Mouse (Mus musculus): ENCODE measurements around the gene Shisa4.

The Shisa4 gene

DNA sequence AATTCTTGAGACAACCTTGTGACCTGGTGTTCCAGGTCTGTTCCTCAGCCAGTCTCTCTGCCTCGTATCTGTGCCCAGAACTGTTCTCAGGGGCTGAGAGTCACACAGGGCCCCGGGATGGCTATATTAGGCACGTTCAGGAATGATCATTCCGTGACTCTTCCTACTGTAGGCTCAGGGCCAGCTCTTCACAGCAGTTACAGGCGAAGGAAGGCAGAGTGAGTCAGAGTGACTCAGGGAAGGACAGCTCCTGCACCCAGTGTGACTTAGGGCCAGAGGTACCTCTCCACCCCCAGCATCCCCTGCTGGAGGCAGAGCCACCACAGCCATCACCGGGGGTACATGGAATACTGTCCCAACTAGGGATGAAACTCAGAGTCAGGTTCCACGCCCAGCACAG lies 8.0 kb downstream of the Shisa4 start:
- DNase-seq (ENCODE audit: low read depth in 1 of 2, low spot score in 2 of 2), result no peak

DNA sequence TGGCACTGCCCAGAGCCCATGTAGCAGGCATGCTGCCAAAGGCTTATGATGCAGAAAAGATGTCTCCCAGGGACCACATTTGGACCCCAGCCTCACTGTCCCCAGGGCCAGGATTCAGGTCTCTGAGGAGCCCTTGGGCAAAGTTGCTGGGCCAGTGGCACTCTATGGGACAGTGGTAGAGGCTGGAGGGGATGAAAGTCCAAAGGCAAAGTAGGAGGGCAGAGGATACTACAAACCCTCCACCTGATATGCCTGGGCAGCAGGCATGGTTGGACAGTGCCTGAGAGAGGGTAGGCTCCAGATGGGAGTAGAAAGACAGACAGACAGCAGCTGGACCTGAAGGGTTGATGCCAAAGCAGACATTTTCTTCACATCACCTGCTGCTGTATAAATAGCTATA lies 8.7 kb downstream of the Shisa4 start:
- DNase-seq (ENCODE audit: low read depth in 1 of 2, low spot score in 2 of 2), result no peak

DNA sequence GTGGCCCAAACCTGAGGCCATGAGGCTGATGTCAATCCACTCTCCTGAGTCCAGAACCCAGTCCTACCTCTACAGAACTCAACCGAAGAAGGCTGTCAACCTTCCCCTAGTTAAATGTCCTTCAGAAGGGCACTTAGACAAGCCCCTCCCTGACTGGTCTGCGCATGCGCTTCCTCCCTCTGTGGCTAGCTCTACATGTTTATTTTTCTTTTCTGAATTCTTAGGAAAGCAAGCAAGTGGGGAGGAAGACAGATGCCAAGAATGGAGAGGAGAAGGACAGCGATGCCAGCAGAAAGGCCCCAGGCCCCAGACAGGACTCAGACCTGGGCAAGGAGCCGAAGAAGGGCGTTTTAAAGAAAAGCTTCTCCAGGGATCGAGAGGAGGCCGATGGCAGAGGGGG lies 11.6 kb downstream of the Shisa4 start:
- no peak for DNase-seq (ENCODE audit: low read depth in 1 of 2, low spot score in 2 of 2)

DNA sequence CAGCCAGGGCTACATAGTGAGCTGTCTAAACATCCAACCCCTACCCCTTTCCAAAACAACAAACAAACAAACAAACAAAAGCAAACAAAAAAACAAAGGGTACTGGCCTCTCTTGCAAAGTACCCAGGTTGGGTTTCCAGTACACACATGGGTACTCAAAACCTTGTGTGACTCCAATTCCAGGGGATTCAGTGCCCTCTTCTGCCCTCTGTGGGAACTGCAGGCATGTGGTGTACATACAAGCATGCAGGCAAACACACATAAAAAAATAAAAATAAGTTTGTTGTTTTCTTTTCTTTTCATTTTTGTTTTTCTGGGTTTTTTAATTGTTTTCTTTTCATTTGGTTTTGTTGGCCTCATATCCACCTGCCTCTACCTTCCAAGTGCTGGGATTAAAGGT lies 12.9 kb downstream of the Shisa4 start:
- DNase-seq (ENCODE audit: low read depth in 1 of 2, low spot score in 2 of 2), result no peak

DNA sequence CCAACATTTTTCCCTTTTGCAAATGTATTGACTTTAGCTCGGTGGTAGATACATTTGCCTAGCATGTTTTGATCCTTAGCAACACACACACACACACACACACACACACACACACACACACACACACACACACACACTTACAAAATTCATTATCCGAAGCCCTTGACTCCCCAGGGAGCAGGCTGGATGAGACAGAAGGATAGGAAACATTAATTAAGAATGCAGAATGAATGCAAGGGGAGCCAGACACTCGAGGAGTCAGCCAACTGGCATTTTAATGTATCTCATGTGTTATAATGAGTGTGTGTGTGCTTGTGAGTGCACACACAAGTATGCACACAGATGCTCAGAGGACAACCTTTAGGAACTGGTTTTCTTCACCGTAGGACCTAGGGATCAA lies 13.5 kb downstream of the Shisa4 start:
- no peak for DNase-seq (ENCODE audit: low read depth in 1 of 2, low spot score in 2 of 2)

DNA sequence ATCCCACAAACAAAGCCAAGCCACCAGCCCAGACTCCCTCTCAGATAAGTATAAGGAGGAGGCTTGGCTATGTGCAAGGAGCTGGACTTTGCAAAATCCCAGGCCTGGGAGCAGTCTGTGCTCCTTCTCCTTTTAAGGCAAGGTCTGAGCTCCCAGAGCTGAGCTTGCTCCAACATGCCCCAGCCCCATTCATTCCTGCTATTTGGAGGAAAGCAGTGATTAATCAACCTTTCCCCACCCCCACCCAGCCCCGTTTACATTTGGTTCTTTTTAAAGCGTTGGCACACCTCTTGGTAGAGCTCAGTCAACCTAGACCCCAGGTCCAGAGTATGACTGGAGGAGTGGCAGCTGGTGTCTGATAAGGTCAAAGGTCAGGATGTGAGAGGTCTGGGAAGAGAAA lies 16.0 kb downstream of the Shisa4 start:
- DNase-seq (ENCODE audit: low read depth in 1 of 2, low spot score in 2 of 2), result no peak

DNA sequence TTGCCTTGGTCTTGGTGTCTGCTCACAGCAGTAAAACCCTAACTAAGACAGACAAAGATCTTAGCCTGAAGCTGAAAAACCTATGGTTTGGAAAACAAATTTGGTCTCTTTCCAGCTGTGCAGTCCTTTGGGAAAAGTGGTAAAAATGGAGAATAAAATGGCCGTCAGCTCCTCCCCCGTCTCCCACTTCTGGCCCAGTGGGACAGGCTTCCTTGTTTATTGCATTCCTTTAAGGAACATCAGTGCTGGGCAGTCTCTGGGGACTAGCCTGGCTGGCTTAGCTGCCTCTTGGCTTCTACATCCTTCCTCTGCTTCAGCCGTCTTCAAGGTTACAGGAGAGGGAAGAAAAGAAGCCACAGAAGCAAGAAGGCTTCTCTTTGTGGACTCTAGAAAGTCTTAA lies 23.1 kb downstream of the Shisa4 start:
- no peak for DNase-seq (ENCODE audit: low read depth in 1 of 2, low spot score in 2 of 2)

DNA sequence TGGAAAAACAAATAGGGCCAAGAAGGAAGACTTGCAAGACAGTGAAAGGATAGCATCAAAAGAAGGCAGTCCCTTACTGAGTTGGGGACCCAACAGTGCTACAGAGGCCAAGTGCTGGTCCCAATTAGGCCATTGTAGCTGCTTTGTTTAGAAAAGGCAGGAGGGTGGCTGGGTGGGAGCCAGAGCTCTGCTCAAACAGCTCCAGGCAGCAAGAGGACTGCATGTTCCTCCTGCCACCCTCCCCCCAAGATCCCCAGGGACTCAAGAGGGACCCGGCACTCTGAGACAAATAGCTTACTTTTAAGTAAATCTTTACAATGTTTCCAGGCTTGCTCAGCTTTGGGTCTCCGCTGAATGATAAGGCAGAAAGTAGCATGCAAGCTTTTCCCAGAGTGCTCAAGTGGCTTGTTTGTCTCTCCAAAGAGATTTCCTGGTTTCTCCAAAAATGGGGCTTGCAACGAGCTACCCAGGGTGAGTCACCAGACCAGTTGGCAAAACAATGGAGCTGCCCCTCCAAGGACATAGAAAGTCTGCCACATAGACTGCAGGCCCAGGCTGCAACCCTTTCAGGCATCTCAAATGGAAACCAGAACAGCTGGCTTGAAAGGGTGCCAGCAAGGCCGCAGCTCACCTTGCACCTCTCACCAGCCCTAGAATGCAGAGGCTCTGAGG lies 27.4 kb downstream of the Shisa4 start:
- DNase-seq (ENCODE audit: low read depth in 1 of 2, low spot score in 2 of 2), result no peak

DNA sequence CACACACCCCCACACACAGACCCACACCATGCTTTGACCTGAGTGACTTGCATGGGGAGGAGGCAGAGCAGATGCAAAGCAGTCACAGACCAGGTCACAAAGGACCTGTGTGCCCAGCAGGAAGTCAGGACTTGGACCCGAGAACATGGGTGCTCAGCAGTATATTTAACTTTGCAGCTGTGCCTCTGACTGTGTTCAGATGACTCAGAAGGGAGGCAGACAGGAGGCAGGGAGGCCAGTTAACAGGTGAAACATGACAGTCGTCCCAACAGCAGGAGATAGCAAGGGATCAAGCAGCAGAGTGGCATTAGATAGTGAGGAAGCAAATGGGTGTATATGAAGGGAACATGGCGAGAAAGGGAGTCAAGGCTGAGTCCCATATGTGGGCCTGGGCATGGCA lies 28.1 kb downstream of the Shisa4 start:
- no peak for DNase-seq (ENCODE audit: low read depth in 1 of 2, low spot score in 2 of 2)

DNA sequence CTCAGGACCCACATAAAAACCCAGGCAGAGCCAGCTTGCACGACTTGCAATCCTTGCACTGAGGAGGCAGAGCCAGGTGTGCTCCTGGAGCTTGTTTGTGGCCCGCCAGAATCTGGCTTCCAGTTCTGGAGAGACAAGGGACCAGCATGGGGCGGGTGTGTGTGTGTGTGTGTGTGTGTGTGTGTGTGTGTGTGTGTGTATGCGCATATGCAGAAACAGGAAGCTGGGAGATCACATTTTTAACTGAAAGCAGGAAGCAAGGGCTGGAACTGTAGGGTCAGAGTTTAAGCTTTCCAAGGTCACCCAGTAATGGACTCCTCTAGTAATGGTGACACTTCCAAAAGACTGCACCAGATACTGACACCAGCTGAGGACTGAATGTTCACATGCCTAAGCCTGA lies 31.0 kb downstream of the Shisa4 start:
- DNase-seq (ENCODE audit: low read depth in 1 of 2, low spot score in 2 of 2), result no peak

DNA sequence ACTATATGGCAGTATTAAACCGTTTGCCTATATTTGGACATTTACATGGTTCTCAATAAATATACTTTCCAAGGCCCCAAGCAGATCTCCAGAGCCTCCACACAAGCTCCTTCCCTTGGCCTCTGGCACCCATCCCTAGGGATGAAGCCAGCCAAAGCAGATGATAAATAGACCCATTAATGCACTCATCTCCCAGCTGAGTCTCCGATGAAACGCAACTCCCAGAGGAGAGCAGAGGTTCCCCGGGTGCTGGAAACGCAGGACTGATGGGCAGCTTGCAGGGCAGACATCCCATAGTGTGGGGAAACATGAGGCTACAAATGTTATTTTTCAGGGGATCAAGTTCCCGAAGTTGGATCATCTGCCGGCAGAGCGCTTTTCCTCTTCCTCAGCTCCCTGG lies 33.1 kb downstream of the Shisa4 start:
- DNase-seq (ENCODE audit: low read depth in 1 of 2, low spot score in 2 of 2), result no peak

DNA sequence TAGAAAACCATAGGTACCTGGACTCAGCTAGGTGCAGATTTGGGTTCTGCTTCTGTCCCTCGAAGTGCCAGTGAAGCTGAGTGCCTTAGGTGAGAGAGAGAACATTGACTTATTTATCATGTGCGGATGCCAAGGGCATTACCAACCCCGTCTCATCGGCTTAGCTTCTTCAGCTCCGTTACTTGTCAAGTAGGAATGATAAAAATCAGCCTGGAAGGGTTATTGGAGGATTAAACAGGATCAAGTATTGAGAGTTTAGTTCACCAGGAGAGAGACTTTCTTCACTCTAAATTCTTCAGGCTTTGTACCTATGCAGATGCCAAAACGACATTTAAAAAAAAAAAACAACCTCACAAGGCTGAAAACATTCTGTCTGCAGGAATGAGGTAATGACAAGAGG lies 44.5 kb downstream of the Shisa4 start:
- no peak for DNase-seq (ENCODE audit: low read depth in 1 of 2, low spot score in 2 of 2)

DNA sequence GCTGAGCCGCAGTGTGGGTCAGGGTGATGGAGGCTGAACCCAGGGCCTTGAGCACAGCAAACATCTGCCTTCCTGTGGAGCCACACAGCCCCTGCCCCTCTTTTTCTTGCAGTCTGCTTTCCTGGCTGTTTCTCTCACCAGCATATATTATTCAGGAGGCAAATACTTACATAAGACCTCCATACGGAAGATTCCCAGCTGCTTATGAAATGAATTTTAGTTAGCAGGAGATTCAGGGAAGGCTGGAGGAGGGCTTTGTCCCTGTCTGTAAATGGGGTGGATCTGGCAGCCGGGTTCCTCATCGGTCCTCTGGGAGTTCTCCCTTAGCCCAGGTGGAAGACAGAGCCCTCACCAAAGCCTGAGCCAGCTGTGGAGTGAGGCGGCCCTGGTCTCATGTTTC lies 46.7 kb downstream of the Shisa4 start:
- no peak for DNase-seq (ENCODE audit: low read depth in 1 of 2, low spot score in 2 of 2)

DNA sequence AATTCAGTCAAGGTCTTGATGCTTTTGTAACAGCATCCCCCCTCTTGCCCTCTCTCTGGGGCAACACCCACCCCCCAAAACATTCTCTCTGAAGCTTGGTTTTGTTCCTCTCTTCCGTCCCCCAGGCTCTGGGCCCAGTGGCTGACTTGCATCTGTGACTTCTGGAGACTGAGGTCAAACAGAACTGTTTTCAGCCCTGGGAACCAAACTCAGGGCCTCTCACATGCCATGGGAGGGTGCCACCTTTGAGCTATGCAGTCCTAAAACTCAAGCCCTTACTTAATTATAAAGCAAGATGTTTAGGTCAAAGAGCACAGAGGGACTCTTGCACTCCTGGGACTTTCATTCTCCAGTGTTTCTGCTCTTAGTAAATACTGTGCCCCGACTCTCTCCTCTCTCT lies 49.1 kb downstream of the Shisa4 start:
- no peak for DNase-seq (ENCODE audit: low read depth in 1 of 2, low spot score in 2 of 2)

DNA sequence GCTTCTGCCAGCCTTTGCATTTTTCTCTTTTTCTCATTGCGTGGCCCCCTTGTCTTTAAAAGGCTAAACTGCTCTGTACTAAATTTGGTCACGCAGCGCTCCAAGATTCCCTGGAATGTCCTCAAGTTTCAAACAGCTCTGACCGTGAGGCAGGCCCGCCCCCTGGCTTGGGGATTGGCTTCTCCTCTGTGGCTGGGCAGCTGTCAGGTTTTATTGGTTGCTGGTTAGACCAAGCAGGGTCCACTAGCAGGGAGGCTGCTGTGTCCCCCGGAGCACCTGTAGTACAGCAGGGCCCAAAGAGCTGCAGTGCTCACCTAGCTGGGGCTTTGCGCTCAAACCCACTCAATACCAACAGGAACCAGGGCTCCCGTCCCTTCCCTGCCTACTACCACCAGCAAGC lies 50.5 kb downstream of the Shisa4 start, which contains the start of gene Lmod1:
Lmod1 (plus strand) TSS at position 237 of the 400 bp plus-strand sequence.
- no peak for DNase-seq (ENCODE audit: low read depth in 1 of 2, low spot score in 2 of 2)

DNA sequence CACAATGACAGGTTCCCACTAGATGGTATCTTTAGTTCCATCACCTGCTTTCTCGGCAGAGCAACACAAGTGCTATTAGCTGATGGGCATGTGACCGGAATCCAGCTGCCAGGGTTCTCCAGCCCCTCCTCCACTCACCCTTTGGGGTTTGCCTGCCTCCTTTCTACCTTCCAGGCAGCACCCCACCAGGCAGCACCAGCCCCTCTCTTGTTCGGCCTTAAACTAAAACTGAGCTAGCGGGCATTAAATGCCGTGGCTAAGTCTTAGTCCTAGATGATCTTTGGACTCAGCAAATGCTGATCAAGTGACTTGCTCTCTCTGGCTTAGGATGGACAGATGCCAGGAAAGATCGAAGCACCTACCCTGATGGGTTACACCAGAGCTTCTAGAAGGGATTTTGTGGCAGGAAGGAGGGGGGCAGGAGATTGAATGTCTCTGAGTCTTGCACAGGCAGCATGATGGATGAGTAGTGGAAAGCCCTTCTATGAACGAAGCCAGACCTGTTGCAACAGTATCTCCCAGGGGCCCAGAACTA lies 51.6 kb downstream of the Shisa4 start:
- no peak for DNase-seq (ENCODE audit: low read depth in 1 of 2, low spot score in 2 of 2)

All from monocyte, adult 2 months (primary cell).